Mouse (Mus musculus): ENCODE results near the gene 6430531B16Rik. TPM values are rescaled to one million over a fixed set of nuclear protein-coding genes. Genes with fewer than 3 reads are reported as not detected.

6430531B16Rik gene
- polyA plus RNA-seq (2021; fragmentation: Nextera tagmentation), result 0.82 and 1.3 TPM in 2 replicates
- long read RNA-seq, experiment 1, partial matches to known transcripts, result 2 of 3 reads
- long read RNA-seq, experiment 1, other reads (novel, unspliced or antisense), result 1 of 3 reads
- long read RNA-seq, experiment 2, result 0 reads

GRCm38 (mm10) chr7:139978278-139978892, at the start of gene 6430531B16Rik:
TSS of gene 6430531B16Rik (minus strand) at chr7:139978755.

GRCm38 (mm10) chr7:139992406-139992805, 13.9 kb upstream of the 6430531B16Rik start, which contains the start of gene Adam8:
TSS of gene Adam8 (minus strand) at chr7:139992562.

GRCm38 (mm10) chr7:139943674-139944281, 34.8 kb downstream of the 6430531B16Rik start, which contains the start of gene Utf1:
TSS of gene Utf1 (plus strand) at chr7:139943789.

Other genes starting within 250 kb of the 6430531B16Rik start
- 37.3 and 53.9 TPM in 2 replicates for gene Adgra1, start 144.6 kb downstream of the 6430531B16Rik start, polyA plus RNA-seq (2021; fragmentation: Nextera tagmentation)
- gene Kndc1, start 84.1 kb downstream of the 6430531B16Rik start, polyA plus RNA-seq (2021; fragmentation: Nextera tagmentation), result 14.1 and 22.4 TPM in 2 replicates
- gene Utf1, start 35.0 kb downstream of the 6430531B16Rik start, polyA plus RNA-seq (2021; fragmentation: Nextera tagmentation), result not detected in 2 replicates
- 0.46 and 0.47 TPM in 2 replicates for gene Adam8, start 13.8 kb upstream of the 6430531B16Rik start, polyA plus RNA-seq (2021; fragmentation: Nextera tagmentation)
- gene Zfp511, start 57.6 kb upstream of the 6430531B16Rik start, polyA plus RNA-seq (2021; fragmentation: Nextera tagmentation), result 36.5 and 53.0 TPM in 2 replicates
- 22.3 and 31.9 TPM in 2 replicates for gene Tubgcp2, start 57.9 kb upstream of the 6430531B16Rik start, polyA plus RNA-seq (2021; fragmentation: Nextera tagmentation)
- gene Msx3, start 70.3 kb upstream of the 6430531B16Rik start, polyA plus RNA-seq (2021; fragmentation: Nextera tagmentation), result not detected in 2 replicates
- gene Caly, start 103.8 kb upstream of the 6430531B16Rik start, polyA plus RNA-seq (2021; fragmentation: Nextera tagmentation), result 444 and 556 TPM in 2 replicates
- gene Prap1, start 114.6 kb upstream of the 6430531B16Rik start, polyA plus RNA-seq (2021; fragmentation: Nextera tagmentation), result not detected in 2 replicates
- gene Fuom, start 123.7 kb upstream of the 6430531B16Rik start, polyA plus RNA-seq (2021; fragmentation: Nextera tagmentation), result 114 and 131 TPM in 2 replicates
- gene Paox, start 137.0 kb upstream of the 6430531B16Rik start, polyA plus RNA-seq (2021; fragmentation: Nextera tagmentation), result 4.3 and 5.1 TPM in 2 replicates
- gene Echs1, start 137.7 kb upstream of the 6430531B16Rik start, polyA plus RNA-seq (2021; fragmentation: Nextera tagmentation), result 107 and 129 TPM in 2 replicates
- 35.5 and 55.8 TPM in 2 replicates for gene Mtg1, start 158.8 kb upstream of the 6430531B16Rik start, polyA plus RNA-seq (2021; fragmentation: Nextera tagmentation)
- 53.6 and 65.3 TPM in 2 replicates for gene Sprn, start 176.1 kb upstream of the 6430531B16Rik start, polyA plus RNA-seq (2021; fragmentation: Nextera tagmentation)
- gene Olfr522, start 186.0 kb upstream of the 6430531B16Rik start, polyA plus RNA-seq (2021; fragmentation: Nextera tagmentation), result not detected in 2 replicates
- gene Olfr523, start 194.5 kb upstream of the 6430531B16Rik start, polyA plus RNA-seq (2021; fragmentation: Nextera tagmentation), result not detected in 2 replicates
- gene Olfr524, start 227.2 kb upstream of the 6430531B16Rik start, polyA plus RNA-seq (2021; fragmentation: Nextera tagmentation), result not detected in 2 replicates
- gene Cd163l1, start 239.5 kb upstream of the 6430531B16Rik start, polyA plus RNA-seq (2021; fragmentation: Nextera tagmentation), result not detected in 2 replicates

All from left cerebral cortex, adult 6 months (tissue).